Mouse (Mus musculus): ENCODE data around the gene Zfp385a. TPM values are rescaled to one million over a fixed set of nuclear protein-coding genes. Genes with fewer than 3 reads are reported as not detected.

Zfp385a gene
- total RNA-seq, 2 experiments from 2014 or later = 6.8 to 40.1 TPM

- ATAC-seq (ENCODE audit: poor library complexity, severe bottlenecking) = no peak
Observed at GRCm38 (mm10) chr15:103364761-103365160, 24.9 kb upstream of the Zfp385a start.

GRCm38 (mm10) chr15:103363809-103364208 is 23.9 kb upstream of the Zfp385a start:
- no peak for ATAC-seq (ENCODE audit: poor library complexity, severe bottlenecking)

DNA sequence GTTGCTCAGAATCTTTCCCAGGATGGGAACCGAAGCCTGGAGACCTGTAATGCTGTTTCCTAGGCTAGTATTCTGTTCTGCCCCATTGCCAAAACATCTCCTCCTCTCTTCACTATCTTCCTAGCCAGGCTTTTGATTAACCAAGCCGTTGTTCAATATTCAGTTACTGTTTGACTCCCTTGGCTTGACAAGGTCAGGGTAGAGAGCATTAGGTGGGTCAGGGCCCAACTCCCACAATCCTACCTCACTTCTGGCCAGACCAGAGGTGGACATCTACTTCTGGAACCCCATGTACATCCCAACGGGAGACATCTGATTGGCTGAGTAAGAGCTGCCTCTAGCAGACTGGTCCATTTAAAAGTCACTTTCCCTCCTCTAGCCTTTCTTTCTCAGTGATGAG is 23.1 kb upstream of the Zfp385a start:
- no peak for ATAC-seq (ENCODE audit: poor library complexity, severe bottlenecking)

GRCm38 (mm10) chr15:103362333-103362732 is 22.4 kb upstream of the Zfp385a start:
- ATAC-seq (ENCODE audit: poor library complexity, severe bottlenecking) = no peak

GRCm38 (mm10) chr15:103361269-103361668 is 21.4 kb upstream of the Zfp385a start:
- ATAC-seq (ENCODE audit: poor library complexity, severe bottlenecking) = peak; percentile 74

GRCm38 (mm10) chr15:103359869-103360602 is 20.1 kb upstream of the Zfp385a start:
- no peak for ATAC-seq (ENCODE audit: poor library complexity, severe bottlenecking)

DNA sequence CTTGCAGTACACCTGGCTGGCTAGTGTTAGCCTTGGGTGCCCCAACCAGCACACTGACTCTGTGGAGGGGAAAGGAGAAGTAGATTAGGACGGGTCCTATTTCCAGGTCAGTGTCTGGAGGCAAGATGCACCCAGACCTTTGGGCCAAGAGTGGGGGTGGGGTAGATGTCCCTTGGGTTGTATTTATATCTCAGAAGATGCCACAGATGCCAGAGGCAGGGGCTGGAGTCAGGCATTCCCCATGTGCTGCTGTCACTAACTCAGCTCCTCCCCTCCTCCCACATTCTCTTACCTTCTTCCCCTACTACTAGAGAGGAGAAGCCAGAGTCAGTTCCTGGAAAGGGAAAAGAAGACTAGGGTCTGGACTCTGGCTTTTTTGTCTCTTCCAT is 19.2 kb upstream of the Zfp385a start:
- peak; percentile 34; the same call in 1 of the 2 replicates for ATAC-seq (ENCODE audit: poor library complexity, severe bottlenecking)

DNA sequence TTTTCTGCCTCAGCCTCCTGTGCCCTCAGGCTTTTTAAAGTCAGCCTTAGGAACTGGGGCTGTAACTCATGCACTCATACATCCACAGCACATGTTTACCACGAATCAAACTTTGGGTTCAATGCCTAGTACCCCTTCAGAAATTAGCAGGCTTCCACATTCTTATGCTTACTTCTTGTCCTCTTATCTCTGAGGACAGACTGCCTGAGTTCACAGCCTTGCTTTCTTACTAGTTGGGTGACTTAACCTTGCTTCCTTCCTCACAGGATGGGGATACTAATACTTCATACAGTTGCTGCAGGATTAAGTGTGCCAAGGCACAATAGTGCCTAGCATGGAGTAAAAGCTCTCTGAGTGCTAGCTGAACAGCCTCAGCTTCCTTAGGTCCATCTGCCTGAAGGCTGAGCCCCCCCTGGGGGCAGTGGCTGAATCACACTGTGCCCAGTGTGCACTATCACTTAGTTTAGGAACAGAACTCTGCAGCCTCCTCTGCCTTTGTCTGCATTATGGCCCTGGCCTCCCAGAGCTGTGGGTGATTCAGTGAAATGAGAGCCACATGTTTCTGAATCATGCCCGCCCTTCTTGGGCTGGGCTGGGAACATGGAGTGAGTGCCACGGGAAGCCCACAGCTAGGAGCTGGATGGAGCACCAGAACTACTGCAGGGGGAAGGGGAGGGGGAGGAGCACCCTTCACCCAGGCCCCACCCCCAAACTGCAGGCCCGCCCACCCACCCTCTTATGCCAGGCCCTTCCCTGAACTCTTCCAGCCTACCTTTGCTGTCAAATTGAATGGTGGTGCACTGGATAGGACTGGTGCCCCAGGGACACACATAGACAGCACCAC is 18.6 kb upstream of the Zfp385a start:
- no peak for ATAC-seq (ENCODE audit: poor library complexity, severe bottlenecking)

- no peak for ATAC-seq (ENCODE audit: poor library complexity, severe bottlenecking)
Observed at GRCm38 (mm10) chr15:103357817-103358216, 17.9 kb upstream of the Zfp385a start.

GRCm38 (mm10) chr15:103356130-103356529 is 16.2 kb upstream of the Zfp385a start:
- no peak for ATAC-seq (ENCODE audit: poor library complexity, severe bottlenecking)

DNA sequence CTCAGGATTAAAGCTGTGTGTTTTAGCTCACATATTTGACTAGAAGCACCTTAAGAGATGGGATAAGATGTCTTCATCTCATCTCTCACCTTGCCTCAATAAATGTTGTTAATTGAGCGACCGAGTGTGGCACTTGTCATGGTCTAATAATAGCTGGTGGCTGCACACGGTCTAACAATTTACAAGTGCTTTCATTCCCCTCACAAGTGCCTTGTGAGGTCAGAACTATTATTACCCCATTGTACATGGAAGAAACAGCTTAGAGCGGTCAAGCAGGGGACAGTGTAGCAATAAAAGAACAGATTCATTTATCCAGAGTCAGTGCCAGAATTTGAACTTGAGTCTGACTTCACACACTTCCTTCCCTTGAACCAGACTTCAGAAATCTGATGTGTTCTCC is 15.5 kb upstream of the Zfp385a start:
- no peak for ATAC-seq (ENCODE audit: poor library complexity, severe bottlenecking)

DNA sequence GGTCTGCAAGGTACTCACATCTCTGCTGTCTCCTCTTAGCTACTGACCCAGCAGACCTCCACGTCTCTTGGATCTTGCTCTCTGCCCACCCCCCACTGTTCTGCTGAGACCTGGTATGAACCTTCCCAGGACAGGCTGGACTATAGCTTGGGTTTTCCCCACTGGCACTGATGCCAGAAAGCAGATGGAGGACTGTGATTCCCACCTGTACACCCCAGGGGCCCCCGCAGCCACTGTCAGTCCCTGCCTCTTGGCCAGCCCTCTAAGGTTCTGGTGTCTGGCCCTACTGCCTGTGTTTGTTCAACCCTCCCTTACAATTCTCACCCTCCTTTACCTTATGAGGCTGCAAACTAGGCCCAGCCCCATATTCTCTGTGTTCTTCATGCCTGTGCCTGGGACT is 14.8 kb upstream of the Zfp385a start:
- no peak for ATAC-seq (ENCODE audit: poor library complexity, severe bottlenecking)

GRCm38 (mm10) chr15:103353511-103354256 is 13.8 kb upstream of the Zfp385a start:
- ATAC-seq (ENCODE audit: poor library complexity, severe bottlenecking) = no peak

GRCm38 (mm10) chr15:103352856-103353255 is 13.0 kb upstream of the Zfp385a start:
- peak; percentile 95 for ATAC-seq (ENCODE audit: poor library complexity, severe bottlenecking)

GRCm38 (mm10) chr15:103347275-103347684 is 7.4 kb upstream of the Zfp385a start:
- ATAC-seq (ENCODE audit: poor library complexity, severe bottlenecking) = peak; percentile 92

DNA sequence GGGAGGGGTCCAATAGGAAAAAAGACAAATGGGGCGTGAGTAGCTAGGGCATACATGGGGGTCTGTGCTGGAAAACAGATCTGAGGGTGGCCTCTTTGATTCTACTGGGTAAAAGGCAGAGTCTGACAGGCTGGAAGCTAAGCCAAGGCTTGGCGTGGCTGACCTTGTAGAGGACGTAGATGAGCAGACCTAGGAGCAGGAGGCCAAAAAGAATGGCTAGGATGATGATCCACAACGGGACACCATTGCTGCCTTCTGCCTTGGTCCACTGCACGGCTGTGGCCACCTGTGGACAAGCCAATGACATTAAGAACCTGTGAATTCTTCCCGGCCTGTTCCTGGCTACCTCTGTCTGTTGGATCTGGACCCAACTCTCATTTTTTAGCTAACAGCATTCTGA is 5.9 kb upstream of the Zfp385a start:
- ATAC-seq (ENCODE audit: poor library complexity, severe bottlenecking) = no peak

DNA sequence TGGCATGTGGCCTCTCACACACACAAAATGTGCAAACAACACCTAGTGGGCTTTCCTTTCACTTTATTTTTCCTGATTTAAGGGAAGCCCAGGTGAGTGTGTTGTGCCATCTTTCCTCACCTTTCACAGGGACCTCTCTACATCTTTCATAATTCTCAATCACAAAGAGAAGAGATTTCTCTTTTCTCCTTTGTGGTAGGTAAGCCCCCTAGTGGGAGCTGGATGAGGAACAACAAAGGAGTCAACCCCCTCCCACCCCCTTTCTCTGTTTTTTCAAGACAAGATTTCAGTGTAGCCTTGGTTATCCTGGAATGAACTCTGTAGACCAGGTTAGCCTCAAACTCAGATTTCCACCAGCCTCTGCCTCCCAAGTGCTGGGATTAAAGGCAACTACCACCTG is 3.7 kb upstream of the Zfp385a start:
- no peak for ATAC-seq (ENCODE audit: poor library complexity, severe bottlenecking)

DNA sequence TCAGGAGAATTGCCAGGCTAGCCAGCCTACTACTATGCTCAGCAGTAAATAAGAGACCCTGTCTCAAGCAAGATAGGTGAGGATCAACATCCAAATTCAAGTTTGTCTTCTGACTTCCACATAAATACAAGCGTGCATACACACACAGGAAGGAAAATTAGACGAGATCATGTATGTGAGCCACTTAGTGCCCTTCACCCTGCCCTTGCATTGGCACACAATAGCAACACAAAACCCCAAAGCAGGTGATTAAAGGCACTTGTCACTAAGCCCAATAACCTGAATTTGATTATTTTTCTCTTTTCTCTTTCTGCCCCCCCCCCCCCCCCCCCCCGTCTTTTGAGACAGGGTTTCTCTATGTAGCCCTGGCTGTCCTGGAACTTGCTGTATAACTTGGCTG is 3.1 kb upstream of the Zfp385a start:
- no peak for ATAC-seq (ENCODE audit: poor library complexity, severe bottlenecking)

DNA sequence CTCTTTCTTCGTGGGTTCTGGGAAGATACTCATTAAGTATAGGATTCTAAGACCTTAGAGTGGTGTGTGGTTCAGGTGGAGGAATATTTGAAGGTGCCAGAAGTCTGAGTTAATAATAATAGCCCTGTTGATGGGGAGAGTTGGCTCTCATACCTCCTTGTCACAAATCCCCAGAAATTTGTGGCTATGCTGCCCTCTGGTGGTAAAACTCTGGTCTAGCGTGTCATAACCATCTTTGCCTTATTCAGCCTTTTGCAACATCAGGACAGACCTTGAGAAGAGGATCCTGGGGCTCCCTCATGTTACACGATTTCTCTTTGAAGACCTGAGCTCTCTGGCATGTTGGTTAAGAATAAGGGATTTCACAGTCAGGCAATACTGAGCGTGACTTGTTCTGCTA is 2.5 kb upstream of the Zfp385a start:
- ATAC-seq (ENCODE audit: poor library complexity, severe bottlenecking) = peak; percentile 48

- no peak for ATAC-seq (ENCODE audit: poor library complexity, severe bottlenecking)
Observed at GRCm38 (mm10) chr15:103341547-103341946, 1.7 kb upstream of the Zfp385a start.

GRCm38 (mm10) chr15:103340786-103341185 is 893 bp upstream of the Zfp385a start:
- ATAC-seq (ENCODE audit: poor library complexity, severe bottlenecking) = no peak

Measured in megakaryocyte, adult 5-6 weeks (primary cell).